Mouse (Mus musculus) heart, adult 2 months (tissue): ENCODE measurements around the gene Gm20388.

Experiments used
- CTCF ChIP-seq: fragments of 200-600 bp; IDR thresholded peaks from 2 replicates; pipeline ENCODE4 v1.8.1; 2022; ENCODE audit warnings: antibody characterized with exemption, mild to moderate bottlenecking, moderate library complexity
- POLR2A ChIP-seq: fragments of 200-500 bp; IDR thresholded peaks from 2 replicates; pipeline ENCODE4 v1.6.1; 2011; ENCODE audit warnings: mild to moderate bottlenecking, low read depth, low read length, control low read depth; ENCODE audit not compliant: insufficient read depth

- no peak for TF ChIP-seq CTCF
- no peak for TF ChIP-seq POLR2A
Measured at GRCm38 (mm10) chr8:122625811-122626210, 2715.2 kb downstream of the Gm20388 start.
